Mouse (Mus musculus): ENCODE data around the gene Clcf1. TPM values are rescaled to one million over a fixed set of nuclear protein-coding genes. Genes with fewer than 3 reads are reported as not detected.

Clcf1 gene
- total RNA-seq, 2 experiments from 2014 or later = 0.38 to 0.57 TPM

- no peak for DNase-seq (ENCODE audit: low spot score in 2 of 2)
Observed at GRCm38 (mm10) chr19:4217140-4217539, 3.1 kb downstream of the Clcf1 start.

- DNase-seq (ENCODE audit: low spot score in 2 of 2) = no peak
Observed at GRCm38 (mm10) chr19:4217855-4218254, 3.8 kb downstream of the Clcf1 start.

DNA sequence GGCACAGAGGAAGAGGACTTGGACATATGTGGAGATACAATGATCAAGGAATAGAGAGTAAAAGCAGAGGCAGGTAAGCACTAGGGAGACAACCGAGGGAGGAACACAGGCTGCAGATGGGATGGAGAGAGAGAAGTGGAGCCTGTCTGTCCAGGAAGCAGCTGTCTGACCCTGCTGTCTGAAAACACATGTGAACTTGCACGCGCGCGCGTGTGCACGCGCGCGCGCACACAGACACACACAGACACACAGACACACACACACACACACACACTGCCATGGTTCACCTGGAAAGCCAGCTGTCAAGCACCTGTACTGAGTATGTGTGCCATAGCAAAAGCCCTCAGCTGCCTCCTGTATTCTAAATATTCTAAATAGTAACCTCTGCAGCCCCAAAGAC is 4.3 kb downstream of the Clcf1 start:
- DNase-seq (ENCODE audit: low spot score in 2 of 2) = no peak

DNA sequence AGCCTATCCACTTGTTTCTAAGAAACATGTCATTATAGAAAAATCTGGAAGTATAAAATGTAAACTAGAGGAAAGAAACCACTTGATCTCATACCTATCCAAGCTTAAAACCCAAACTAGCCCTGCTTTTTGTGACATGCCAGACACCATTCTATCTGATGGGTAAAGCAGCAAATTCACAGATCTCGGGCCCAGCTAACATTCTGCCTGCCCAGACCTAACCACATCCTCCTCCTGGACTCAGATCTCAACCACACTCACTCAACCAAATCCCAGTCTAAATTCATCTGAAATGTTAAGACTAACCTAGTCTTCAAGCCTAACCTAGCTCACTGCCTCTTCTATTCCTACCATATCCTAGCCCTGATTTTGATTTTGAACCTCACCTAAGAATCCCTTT is 4.7 kb downstream of the Clcf1 start:
- no peak for DNase-seq (ENCODE audit: low spot score in 2 of 2)

DNA sequence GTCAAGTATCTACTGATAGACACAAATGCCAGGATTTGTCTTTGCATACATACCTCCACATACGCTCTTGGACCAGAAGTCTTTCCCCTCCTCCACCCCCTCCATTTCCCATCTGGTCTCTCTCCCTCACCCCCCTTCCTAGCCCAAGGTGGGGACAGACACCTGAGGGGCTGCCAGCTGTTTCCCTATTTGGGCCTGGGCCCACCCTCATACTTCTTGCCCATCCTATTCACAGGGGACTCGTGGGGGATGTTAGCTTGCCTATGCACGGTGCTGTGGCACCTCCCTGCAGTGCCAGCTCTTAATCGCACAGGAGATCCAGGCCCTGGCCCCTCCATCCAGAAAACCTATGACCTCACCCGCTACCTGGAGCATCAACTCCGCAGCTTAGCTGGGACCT is 5.9 kb downstream of the Clcf1 start:
- no peak for DNase-seq (ENCODE audit: low spot score in 2 of 2)

- no peak for DNase-seq (ENCODE audit: low spot score in 2 of 2)
Observed at GRCm38 (mm10) chr19:4220416-4220815, 6.4 kb downstream of the Clcf1 start.

GRCm38 (mm10) chr19:4220957-4221743 is 7.1 kb downstream of the Clcf1 start:
- DNase-seq (ENCODE audit: low spot score in 2 of 2) = no peak

DNA sequence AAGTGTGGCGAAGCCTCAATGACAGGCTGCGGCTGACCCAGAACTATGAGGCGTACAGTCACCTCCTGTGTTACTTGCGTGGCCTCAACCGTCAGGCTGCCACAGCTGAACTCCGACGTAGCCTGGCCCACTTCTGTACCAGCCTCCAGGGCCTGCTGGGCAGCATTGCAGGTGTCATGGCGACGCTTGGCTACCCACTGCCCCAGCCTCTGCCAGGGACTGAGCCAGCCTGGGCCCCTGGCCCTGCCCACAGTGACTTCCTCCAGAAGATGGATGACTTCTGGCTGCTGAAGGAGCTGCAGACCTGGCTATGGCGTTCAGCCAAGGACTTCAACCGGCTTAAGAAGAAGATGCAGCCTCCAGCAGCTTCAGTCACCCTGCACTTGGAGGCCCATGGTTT is 8.1 kb downstream of the Clcf1 start:
- DNase-seq (ENCODE audit: low spot score in 2 of 2) = no peak

- DNase-seq (ENCODE audit: low spot score in 2 of 2) = no peak
Observed at GRCm38 (mm10) chr19:4226779-4227178, 12.7 kb downstream of the Clcf1 start.

DNA sequence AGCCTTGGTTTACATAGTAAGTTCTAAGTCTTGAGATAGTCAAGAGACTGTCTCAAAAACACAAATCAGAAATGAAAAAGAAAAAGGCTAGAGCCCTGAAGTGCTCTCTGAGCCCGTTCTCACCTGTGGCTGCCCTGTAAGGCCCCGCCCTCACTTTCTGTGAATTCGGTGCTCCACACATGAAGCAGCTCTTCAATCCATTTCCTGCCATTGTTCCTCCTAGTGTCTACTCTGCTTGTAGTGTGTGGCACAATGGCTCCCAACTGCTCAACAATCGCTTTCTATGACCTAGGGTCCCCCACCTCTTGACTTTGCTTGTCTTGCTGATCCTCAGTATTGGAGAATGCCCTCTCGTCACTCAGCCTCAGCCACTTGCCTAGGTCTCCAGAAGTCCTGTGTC is 13.4 kb downstream of the Clcf1 start:
- DNase-seq (ENCODE audit: low spot score in 2 of 2) = no peak

- peak; percentile 56 to 81 for DNase-seq (ENCODE audit: low spot score in 2 of 2)
Observed at GRCm38 (mm10) chr19:4227894-4228678, 14.0 kb downstream of the Clcf1 start.

- DNase-seq (ENCODE audit: low spot score in 2 of 2) = no peak
Observed at GRCm38 (mm10) chr19:4228891-4229290, 14.9 kb downstream of the Clcf1 start.

GRCm38 (mm10) chr19:4229451-4230076 is 15.5 kb downstream of the Clcf1 start:
- DNase-seq (ENCODE audit: low spot score in 2 of 2) = no peak

- no peak for DNase-seq (ENCODE audit: low spot score in 2 of 2)
Observed at GRCm38 (mm10) chr19:4230415-4230814, 16.4 kb downstream of the Clcf1 start.

DNA sequence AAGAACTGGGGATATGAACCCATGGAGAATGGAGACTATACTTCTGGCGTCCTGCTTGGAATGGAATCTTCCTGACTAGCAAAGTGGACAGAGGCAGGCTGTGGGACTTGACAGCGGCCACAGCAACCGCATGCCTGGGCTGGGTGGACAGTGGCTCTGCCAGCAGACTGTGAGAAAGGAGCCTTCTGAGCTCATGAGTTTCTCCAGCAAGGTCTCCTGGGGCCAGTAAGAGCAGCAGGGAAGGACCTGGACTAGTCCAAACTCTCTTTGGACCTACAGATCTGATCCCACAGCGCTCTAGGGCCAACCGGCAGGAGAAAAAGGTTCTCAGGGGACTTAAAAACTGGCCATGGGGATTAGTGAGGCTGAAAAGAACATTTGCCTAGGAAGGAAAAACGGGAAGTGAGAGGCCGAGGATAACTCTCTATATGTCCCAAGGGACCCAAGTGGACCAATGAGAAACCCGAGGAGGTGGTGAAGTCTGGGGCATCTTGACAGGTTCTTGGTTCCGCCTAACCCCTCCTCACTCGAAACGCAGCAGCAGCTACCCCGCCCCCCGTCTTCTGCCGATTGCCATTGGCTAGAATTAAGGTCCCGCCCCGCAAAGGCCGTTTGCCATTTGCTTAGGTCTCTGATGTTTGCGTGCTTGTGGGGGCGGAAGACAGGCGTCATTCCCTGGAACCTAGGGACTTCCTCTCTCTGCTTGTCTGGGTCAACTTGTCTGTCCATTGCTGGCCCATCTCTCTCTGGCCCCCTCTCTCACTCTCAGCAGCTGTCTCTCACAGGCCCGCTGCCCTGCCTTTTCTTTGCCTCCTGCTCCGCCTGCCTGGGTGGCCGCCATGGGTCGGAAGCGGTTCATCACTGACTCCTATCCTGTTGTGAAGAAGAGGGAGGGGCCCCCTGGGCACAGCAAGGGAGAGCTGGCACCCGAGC is 17.5 kb downstream of the Clcf1 start, which contains the start of gene Pold4:
Gene Pold4, plus strand, starts transcription at position 647 of the 933 bp plus-strand sequence.
- peak; percentile 93 to 98 for DNase-seq (ENCODE audit: low spot score in 2 of 2)

DNA sequence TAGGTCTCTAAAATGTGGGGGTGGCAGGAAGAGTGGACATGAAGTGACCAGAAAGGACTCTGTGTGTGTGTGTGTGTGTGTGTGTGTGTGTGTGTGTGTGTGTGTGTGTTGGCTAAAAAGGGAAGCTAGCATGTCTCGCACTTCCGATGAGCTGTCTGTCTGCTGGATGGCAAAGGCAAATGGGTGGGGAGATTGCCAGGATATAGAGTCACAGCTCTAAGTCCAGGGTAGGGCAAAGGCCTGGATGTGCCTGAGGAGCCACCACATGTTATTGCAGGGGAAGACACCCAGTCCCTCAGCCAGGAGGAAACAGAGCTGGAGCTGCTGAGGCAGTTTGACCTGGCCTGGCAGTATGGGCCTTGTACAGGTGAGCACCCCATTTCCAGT is 18.1 kb downstream of the Clcf1 start:
- DNase-seq (ENCODE audit: low spot score in 2 of 2) = no peak

DNA sequence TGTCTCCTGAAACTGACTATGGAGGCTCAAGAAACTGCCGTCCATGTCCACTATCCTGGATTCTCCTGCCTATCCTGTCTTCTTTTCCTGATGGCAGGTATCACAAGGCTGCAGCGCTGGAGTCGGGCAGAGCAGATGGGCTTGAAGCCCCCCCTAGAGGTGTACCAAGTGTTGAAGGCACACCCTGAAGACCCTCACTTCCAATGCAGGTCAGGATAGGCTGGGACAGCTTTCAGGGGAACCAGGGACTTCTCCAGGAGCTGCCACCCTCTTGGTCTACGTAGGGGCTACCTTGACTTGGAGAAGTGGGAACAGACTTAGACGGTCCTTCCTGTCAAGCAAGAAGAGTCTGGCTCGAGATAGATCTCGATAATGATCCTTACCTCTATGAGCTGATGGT is 18.6 kb downstream of the Clcf1 start:
- DNase-seq (ENCODE audit: low spot score in 2 of 2) = no peak

GRCm38 (mm10) chr19:4234548-4234947 is 20.5 kb downstream of the Clcf1 start:
- no peak for DNase-seq (ENCODE audit: low spot score in 2 of 2)

DNA sequence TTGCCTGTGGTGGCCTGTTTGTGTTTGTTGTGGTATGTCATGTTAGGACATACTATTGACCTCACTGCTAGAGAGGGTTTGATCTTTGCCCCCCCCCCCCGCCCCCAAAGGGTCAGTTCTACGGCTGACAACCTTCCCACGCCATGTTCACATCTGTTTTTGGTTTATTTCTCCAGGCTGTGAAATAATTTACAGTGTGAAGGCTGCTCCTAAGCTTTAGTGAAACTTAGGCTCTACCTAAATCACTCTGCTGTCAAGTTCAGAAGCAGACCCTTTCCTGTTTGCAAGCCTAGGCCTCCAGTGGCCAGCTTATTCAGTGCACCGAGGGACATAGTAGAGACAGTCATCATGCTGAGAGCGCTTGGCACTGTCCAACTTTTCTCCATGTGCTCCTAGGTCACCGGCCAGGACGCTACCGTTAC is 26.2 kb downstream of the Clcf1 start:
- DNase-seq (ENCODE audit: low spot score in 2 of 2) = no peak

DNA sequence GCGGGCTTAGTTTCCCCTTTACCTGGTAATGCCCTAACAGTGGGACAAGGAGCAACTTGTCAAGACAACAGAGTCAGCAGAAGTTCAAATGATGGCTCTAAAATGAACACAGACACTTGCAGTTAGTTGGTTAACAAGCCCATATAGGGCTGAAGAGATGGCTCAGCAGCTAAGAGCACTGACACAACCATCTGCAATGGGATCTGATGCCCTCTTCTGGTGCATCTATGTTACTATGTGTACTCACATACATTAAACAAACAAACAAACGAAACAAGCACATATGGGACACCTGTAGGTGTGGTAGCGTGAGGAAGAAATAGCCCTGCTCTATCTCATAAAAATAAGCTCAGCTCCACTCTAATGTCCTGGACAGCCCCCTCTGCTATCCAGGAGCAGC is 28.4 kb downstream of the Clcf1 start:
- no peak for DNase-seq (ENCODE audit: low spot score in 2 of 2)

DNA sequence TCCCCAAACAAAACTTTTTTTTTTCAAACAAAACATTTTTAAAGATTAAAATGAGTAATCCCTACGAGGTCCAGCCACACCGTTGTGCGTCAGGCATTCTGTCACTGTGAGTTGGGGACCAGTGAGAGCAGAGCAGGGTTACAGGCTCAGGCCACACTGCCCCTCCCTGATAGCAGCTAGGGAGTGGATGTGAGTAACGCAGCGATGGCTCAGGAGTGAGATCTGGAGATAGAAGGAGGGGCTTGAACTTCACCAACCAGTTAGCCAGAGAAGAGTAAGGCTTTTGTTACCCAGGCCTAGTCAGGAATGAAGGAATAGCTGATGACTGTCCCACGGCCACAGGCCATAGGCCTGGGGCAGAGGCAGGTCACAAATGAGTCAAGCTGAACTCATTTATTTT is 30.7 kb downstream of the Clcf1 start:
- DNase-seq (ENCODE audit: low spot score in 2 of 2) = no peak

All from layer of hippocampus, adult 18-20 months (tissue).